Mouse (Mus musculus) urinary bladder, adult 2 months (tissue): Measurements from ENCODE around the gene Rpl41. TPM values are rescaled to one million over a fixed set of nuclear protein-coding genes. Genes with fewer than 3 reads are reported as not detected.
A peak's percentile ranks its signal among the peaks of the same experiment; 100 is the strongest.

Source experiments
- DNase-seq: peaks from one replicate; pipeline ENCODE4 v3.0.0; 2022; ENCODE audit warnings: low spot score
- polyA plus RNA-seq: library from polyadenylated mRNA; depleted of rRNA; stranded (reverse); fragments of >200 nt; gene quantifications from 2 replicates; pipeline ENCODE4 v1.2.3, GENCODE M21; 2012; rRNA removed

Rpl41 gene
- polyA plus RNA-seq, result 2,645 and 3,313 TPM in 2 replicates

DNA sequence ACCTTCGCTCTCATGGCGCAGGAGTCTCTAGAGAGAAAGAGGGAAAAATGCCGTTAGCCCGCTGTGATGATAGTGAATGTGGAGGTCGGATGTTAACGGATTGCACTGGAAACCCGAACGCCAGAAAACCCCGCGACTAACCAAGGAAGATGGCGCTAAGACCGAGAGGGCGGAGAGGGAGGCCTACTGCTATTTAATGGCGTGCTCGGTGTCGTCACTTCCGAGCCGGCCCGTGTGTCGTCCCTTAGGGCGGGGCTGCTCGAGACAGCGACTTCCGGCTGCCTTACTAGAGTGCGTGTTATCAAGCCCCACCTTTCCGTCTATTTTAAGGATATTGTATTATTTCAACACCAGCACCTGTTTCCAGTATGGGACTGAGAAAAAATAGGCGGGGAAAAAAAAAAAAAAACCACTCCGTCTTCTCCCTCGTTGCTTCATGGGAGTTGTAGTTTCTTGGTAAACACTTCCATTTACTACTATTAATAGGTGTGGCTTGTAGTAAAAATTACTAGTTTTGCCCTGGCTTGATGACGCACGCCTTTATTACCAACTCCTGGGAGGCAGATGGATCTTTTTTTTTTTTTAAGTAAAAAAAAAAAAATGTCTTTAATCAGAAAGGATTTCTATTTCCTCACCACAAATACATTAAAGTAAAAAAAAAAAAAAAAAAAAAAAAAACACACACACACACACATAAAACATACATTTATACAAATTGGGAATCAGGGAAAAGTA lies at the start of gene Rpl41:
Gene Rpl41 (minus strand): TSS at position 359 of the 735 bp plus-strand sequence.
- peak; percentile 80 for DNase-seq

DNA sequence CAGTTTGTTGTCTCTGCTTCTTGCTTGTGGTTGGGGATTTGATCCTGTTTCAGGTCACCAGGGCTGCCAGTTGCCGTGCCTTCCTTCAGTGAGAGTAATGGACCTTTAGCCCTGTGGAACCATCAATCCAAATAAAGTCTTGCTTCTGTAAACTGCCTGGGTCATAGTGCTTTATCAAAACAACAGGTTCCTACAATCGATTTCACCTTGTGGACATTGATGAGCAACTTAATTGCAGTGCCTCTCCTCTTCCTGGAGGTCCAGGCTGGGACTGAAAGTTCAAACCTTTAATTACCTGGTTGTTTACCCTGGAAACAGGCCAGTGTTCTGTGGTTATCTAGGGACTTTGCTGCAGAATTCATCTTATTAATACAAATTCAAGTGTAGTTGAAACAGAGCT lies 49.4 kb upstream of the Rpl41 start:
- DNase-seq, result no peak

DNA sequence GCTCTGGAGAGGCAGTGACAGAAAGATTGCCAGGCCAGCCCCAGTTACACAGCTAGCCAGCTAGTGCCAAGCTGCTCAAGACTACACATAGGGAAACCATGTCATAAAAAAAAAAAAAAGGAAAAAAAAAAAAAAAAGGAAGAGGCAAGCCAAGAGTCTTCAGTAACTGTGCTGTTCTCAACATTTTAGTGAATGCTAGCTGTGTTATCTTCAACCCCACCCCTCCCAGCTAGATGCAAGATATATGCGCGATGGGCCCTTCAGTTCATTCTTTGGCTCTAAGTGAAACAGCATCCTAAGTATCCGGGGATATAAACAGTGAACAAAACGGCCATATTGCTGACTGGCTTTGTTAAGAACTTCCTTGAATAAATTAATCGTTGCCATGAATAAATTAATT lies 43.7 kb upstream of the Rpl41 start:
- no peak for DNase-seq

DNA sequence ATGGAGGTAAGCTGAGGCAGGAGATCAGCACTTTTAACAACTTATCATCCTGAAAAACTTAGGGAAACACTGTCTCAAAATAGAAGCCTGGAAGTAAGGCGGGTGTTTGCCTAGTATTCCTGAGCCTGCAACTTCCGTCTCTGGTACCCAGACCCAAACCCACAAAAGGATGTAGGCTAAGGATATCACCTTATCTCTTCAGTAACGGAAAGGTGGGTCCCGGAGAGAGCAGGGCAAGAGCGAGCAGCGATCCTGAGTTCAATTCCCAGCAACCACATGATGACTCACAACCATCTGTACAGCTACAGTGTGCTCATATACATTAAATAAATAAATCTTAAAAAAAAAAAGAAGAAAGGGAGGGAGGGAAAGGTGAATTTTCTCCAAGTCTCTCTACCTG lies 42.3 kb upstream of the Rpl41 start:
- no peak for DNase-seq

DNA sequence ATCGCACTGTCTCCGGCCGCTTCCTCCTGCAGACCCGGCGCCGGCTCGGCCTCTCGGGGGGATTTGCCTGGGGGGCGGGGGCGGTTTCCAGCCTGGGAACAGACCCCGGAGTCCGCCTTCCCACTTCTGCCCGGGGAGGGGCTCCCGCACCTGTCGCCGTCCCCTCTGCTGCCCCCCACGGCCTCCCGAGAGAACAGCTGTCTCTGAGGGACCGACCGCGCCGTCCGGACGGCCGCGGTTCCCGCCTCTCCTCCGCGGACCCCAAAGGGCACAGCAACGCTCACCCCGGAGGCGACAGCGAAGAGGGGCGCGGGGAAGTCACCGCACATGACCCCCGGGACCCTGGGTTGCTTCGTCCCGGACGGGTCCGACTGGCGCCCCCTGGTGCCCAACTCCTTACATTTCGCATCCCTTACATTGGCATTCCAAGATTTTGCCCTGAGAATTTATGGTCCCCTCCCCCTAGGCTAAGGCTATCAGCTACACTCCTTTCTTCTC lies 41.1 kb upstream of the Rpl41 start:
- DNase-seq, result peak; percentile 49

DNA sequence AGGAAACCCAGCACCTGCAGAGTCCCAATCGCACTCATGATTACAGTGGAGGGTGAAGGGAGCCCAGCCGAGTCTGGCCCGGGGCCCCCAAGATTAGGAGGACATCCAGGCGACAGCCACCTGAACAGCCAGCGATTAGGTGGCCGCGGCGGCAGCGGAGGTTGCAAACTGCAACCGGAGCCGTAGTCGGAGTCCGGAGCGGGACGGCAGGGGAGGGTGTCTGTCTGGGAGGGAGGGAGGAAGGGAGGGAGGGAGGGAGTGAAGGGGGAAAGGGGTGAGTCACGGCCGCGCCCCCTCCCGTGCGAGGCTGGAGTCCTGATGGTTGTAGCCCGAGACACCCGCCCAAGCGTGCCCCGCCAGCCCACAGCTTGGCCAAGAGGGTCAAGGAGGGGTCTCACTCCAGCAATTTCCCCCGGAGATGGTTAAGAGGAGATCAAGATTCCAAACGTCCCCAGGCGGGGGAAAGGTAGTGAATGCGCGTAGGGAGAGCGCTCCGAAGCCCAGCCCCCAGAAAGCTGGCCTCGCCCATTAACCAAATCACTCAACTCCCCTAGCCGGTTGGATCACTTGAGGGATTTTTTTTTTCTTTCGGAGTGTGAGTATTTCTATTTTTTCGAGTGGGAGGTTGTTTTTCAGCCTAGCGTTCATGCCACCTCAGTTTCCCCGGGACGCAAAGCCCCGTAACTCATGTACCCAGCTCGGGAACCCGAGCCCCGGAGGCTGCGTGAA lies 40.5 kb upstream of the Rpl41 start, which contains the start of gene Erbb3:
Gene Erbb3 (minus strand): TSS at position 189 of the 729 bp plus-strand sequence.
- peak; percentile 82 for DNase-seq

DNA sequence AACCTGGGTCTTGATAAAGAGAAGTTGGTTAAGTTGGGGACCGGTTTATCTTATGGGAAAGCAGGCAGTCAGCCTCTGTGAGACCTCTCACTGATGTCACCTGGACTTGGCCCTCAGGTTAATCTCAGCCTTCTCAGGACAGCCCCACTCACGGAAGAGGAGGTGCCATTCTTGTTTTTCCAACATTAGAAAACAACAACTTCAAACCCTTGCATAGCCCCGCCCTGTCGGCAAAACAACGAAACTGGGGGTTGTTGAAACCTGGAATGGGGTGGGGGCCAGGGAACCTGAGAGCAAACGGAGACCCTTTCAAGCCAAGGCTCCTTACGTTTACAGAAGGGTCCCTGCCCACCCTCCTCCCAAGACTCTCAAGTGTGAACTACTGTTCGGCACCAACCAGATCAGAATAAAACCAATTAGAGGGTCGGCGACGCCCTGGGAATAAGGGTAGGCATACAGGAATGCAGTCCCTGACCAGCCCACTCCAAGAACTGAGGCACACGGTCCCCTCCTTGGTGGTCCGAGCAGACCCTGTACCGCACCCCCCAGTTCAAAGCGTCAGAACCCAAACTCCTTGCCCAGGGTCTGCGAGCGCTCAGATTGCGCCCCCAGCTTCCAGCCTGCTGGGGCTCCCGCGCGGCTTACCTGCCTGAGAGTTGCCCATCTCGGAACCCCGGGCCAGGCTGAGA lies 39.8 kb upstream of the Rpl41 start:
- no peak for DNase-seq

DNA sequence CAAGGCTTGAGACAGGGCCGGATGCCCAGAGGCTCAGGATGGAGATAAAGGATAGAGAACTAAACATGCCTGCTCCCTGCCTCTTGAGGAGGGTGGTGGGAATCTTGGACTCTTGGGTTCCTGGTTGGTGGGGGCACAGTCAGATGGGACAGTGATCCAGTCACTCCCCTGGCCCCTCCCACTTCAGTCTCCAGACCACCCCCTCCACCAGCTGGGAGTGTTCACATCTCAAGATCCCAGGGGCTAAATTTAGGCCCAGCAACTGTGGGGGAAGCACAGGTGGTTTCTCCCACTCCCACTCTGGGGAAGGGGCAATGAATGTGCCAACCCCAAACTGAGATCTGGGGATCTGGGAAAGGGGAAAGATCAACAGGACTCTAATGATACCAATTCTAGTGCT lies 39.0 kb upstream of the Rpl41 start:
- no peak for DNase-seq

DNA sequence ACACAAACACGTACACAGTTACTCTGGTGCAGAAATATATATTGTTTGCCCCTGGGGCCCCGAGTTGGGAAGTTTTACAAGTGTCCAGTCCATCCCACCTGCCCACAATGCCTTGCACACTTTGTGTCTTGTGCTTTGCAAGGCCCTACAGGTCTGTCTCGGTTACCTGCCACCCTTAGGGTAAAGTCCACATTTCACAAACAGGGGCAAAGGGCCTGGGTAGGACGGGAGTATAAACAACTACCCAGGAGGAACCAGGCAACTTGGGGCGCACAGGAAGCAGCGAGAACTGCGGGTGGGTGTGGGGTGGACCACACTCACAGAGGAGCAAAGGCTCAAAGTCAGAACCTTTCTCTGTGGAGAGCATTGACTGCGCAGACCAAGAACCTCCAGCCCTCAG lies 38.6 kb upstream of the Rpl41 start:
- no peak for DNase-seq

DNA sequence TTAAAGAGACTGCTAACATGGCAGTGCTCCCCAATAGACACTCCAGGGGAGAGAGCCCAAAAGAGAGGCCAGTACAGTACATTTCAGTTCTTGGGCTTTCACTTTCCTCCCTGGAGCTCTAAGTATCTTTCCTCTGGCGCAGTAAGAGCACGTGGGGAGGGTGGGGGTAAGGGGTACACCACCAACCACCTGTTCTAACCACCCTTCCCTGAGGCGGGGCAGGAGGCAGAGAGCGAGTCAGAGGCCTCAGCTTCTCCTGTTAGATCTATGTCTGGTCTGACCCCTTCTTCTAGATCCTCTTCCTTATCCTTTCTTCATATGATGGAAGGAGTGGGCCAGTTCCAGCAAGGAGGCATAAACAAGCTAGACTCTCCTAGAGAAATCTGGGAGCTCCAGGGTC lies 38.0 kb upstream of the Rpl41 start:
- DNase-seq, result no peak

DNA sequence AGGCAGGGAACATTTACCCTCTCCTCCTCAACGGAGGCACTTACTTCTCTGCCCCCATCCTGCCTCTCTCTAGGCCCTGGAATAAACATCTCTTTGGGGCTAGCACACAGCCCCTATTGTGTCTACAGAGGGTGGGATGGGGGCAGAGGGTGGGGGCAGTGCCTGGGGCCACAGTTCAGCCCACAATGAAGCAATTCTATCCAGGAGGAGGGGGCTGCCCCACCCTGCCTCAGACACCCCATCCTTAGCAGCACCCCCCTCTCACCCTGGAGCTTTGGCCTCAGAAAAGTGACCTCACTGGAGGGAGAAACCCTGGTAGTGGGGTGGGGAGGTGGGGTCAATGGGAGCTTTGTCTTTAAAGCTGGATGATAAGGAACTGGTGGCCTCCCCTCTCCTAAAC lies 37.4 kb upstream of the Rpl41 start:
- no peak for DNase-seq

DNA sequence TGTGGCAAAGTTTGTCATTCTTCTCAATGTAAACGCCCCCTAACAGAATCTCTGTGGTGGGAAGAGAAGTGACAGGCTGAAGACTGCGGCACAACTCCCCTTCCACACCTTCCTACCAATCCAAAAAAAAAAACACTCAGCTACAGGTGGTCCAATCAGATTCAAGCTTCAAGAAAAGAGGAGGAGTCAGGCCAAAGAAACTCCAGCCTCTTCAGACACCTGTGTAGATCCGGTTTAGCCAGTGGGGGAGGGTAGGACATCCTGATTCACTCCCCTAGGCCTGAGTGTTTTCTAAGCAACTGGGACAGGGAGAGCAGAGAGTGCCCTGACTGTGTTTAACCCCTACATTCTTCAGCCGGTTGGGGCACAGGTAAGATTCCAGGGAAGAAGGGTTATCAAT lies 35.3 kb upstream of the Rpl41 start:
- no peak for DNase-seq

DNA sequence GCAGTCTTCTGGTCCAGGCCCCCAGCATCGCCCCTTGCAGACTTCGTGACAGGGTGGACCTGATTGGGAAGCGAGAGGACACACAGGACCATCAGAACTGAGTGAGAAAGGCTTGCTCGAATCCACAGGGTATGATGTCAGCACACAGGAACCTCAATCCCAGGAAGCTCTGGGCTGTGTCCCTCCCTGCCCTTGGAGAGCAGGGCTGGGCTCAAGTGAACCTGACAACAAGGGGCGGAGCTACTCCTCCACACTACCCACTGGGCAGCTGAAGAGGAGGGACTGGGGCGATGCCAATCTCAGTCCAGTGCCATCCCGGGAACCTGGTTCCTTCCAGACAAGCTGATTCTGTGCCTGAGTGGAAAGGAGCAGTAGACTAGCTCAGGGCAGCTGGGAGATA lies 34.5 kb upstream of the Rpl41 start:
- DNase-seq, result no peak

DNA sequence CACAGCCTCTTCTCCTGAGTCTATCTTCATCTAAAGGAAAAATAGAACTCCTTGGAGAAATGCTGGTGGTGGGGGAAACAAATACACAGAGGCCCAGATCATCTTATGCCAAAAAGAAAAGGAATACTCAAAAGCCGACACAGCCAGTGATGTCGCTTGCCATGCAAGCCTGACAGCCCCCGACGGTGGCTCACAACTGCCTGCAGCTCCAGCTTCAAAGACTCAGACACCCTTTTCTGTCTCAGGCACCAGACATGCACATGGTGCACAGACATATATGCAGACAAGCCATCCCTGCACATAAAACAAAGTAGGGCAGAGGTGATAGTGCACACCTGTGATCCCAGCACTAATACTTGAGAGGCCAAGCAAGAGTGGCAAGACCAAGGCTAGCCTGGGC lies 30.6 kb upstream of the Rpl41 start:
- no peak for DNase-seq

DNA sequence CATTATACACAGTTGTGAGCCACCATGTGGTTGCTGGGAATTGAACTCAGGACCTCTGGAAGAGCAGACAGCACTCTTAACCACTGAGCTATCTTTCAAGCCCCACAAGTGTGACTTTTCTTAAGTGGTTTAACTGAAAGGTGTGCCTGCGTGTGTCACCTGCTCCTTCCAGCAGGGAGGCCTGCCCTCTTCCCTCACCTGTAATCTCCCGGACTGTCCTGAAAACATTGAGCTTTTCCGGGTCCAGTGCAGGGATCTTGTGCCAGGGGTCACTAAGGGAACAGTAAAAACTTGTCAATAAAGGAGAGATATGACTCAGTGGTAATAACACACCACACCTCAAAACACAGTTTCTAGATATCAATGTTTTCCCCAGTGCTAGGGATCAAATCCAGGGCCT lies 30.2 kb upstream of the Rpl41 start:
- no peak for DNase-seq

DNA sequence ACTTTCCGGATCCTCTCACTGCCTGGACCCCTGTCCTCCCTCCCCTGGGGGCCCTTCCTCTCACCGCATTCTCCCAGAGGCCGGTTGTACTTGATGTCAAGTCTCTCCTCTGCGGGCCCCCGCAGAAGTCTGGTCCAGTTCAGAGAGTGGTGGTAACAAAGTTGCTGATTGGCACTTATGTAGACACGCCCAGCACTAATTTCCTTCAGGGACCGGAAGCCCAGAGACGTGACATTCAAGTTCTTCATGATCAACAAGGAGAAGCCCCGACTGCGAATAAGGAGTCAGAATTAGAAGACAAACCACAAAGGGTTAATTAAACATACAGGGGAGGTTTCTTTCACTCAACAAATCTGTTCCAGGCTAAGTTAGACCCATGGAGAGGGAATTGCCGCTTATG lies 29.2 kb upstream of the Rpl41 start:
- no peak for DNase-seq

DNA sequence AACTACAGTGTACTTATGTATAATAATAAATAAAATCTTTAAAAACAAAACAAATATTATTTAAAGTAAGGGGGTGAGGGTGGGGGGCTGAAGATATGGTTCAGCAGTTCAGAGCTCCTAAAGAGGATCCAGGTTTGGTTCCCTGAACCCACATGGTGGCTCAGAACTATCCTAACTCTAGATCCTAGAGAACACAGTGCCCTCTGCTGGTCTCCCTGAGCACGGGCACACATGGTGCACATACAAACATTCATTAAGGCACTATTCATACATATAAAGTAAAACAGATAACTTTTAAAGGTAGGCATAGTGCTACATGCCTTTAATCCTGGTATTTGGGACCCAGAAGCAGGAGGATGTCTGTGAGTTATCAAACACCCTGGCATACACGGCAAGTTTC lies 26.0 kb upstream of the Rpl41 start:
- no peak for DNase-seq

DNA sequence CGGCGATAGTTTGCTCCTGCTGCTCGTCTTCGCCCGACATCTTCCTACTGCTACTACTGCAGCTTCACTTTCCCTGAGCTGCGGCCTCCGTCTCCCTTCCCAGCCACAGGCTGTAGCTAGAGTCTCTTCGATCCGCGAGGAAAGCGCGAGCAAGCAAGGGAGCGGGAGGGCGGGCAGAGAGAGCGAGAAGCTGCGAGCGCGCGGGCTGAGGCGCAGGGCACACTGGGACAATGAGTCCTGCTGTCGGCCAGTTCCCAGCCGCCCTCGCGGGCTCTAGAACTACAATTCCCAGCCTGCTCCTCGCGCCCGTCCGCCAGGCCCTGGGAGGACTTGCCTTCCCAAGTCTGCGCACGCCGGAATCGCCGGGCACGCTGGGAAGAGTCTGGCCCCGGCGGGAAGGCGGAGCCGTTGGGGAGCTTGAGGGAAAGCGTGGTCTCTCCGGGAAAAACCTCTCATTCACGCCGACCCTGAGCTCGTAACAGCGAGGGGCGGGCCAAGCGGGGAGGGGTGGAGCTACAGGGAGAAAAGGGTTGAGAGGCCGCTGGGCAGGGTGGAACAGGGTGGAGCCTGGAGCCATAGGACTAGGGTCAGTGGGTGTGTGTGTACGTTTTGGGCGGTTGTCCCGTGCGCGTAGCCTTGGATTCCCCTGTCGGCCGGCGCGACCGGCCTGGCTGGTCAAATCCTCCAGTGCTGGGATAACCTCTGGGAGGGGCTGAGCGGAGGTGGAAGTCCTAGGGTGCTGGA lies 16.9 kb upstream of the Rpl41 start, which contains the start of gene Pa2g4:
Gene Pa2g4 (minus strand): TSS at position 200 of the 744 bp plus-strand sequence.
- peak; percentile 98 for DNase-seq

DNA sequence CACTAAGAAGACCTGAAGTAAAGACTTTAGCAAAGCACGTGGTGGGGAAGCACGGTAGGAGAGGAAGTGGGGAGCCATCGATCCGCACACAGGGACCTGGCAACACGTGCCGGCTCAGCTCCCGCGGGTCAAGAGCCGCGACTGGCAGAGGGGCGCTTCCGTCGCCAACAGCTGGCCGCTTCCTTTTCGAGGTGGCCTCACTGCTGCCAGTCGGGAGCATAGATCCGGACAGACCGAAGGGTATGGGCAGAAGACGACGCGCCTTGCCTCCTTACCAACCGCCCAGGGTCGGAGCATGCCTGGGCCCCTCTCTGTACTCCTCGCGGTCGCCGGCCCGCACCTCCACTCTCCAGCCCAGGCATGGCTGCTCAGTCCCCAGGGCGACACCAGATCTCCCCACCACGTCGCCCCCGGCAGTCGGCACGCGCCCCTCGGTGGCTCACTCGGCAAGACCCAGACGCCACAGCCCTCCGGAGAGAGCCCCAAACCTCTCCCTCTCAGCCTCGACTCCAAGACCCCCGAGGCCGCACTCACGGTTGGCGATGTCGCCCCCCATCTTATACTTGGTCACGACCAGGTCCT lies 16.2 kb upstream of the Rpl41 start:
- no peak for DNase-seq

DNA sequence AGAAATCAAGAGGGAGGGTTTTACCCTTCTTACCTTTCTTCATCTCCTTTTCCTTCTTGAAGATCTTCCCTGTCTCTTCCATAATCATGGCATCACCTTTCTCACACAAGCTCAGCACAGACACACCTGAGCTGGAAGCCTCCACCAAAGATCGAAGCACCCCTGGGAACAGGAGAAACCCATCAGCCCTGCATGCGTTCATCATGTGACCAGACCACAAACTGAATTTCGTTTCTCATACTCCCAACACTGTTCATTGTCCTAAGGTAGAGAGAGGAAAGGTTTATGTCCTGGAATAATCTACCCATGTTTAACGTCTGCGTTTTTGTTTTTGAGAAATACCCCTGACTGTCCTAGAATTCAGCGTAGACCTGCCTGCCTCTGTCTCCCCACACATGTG lies 14.4 kb upstream of the Rpl41 start:
- no peak for DNase-seq

DNA sequence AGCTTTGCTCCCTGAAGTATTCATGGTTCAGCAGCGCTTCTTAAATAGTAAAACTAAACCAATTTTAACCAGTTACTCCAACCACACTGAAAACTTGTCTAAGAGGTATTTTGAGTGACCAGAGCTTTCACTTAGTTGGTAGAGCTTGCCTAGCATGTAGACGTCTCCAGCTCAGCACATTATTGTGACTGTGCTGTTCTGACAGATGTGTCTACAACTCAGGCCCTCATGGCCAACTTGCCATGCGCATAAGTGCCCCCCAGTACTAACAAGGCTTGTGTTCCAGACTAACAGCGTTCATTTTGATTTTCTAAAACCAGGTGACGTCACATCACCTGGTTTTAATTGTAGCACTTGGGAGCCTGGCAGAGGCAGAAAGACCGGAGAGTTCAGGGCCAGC lies 7.9 kb upstream of the Rpl41 start:
- DNase-seq, result no peak
